Mouse (Mus musculus): Measurements from ENCODE around the gene Lsp1.

Lsp1 gene

DNA sequence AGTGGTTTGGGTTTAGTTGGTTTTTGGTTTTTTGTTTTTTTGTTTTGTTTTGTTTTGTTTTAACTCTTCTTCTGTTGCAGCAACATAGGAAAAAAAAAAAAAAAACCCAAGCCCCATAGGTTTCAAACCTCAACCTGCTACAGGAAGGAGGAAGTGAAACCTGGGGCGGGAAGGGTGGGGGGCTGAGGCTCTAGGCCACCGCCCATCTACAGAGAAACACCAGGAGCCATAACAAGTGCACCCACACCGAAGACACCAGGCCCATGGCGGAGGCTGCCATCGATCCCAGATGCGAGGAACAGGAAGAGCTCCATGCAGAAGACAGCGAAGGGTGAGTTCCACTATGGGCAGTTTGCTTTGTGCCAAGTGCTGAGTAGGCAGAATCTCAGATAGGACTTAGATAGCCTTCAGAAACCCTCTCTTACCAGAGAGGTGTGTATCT is at the start of gene Lsp1:
Lsp1 (plus strand) TSS at position 174 of the 442 bp plus-strand sequence.
- DNase-seq (ENCODE audit: low read depth), result peak; percentile 79

DNA sequence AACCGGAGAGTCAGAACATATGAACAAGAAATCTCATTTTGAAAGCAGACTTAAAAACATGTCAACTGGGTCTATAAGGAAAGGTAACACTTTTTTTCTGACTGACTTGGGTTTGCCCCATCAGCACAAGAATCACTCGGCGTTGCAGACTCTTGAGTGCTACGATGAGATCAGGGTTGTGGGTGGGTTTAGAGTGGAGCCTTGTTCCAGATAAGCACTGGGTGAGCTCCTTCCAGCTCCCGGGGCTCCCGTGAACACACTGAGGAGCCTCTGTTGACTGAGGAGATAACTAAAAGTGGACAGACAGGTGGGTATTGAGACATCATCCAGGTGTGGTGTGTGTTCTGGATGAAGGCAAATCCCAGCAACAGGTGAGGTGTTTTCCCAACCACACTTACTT is 47.3 kb upstream of the Lsp1 start:
- no peak for DNase-seq (ENCODE audit: low read depth)

DNA sequence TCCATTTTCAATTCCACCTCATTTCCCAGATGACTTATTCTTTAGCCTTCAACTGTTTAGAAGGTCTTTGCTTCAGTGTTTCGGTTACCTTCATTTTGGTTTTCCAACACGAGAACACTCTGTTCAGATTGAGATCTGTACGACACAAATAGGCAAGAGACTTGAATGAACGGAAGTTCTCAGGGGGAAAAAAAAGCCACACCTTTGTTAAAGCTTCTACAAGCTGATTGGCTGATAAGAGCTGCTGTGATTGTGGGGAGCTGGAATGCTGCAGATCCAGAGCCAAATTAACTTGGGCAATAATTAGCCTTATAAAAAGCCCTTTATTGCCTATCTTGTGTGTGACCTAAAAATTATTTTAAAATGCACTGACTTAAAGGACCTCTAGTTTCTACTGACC is 45.3 kb upstream of the Lsp1 start:
- no peak for DNase-seq (ENCODE audit: low read depth)

DNA sequence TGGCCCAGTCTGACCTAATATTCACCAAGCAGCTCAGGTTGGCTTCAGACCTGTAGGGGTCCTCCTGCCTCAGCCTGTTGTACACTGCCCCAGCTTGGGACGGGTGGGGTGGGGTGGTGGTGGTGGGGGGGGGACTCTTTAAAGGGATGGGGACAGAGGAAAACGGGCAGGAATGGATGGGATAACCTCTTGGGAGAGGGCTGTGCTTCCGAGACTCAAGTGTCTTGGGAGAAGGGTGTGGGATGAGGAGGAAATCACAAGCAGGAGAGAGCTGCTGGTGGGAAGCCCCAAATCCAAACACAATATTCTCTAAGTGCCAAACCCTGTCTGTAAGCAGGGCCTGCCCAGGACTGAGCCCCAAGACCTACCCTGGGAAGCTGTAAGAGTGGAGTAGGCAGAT is 44.4 kb upstream of the Lsp1 start:
- DNase-seq (ENCODE audit: low read depth), result no peak

DNA sequence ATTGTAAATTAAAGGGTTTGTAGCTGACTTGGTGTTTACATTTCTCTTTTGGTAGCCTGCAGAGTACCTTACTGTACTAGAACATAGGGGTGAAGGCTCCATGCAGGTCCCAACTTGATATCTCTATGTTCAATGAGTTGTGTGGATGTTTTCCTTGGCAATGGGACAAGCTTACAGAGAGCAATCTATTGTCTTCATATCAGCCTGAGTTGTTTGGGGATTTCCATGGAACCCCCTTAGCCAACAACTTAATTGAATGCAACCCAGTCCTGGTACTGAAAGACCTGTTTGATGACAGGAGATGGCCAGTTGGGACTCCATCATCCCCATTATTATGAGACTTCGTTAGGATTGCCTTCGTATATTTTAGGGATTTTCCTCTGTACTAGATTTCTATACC is 42.6 kb upstream of the Lsp1 start:
- DNase-seq (ENCODE audit: low read depth), result no peak

DNA sequence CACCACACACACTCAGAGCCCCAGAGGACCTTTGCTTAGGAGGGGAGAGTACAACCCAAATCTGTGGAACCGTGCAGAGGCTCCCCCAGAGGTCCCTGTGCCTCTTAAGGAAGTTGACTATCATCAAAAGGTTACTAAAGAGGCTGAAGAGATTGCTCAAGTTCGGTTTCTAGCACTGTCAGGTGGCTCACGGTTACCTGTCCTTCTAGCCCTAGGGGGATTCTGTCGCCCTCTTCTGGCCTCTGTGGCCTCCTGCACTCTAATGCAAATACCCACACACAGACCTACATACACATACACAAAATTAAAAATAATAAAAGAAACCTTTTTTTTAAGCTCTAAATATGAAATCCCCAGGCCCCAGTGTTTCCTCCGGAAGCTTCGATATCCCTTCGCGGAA is 41.9 kb upstream of the Lsp1 start:
- DNase-seq (ENCODE audit: low read depth), result no peak

DNA sequence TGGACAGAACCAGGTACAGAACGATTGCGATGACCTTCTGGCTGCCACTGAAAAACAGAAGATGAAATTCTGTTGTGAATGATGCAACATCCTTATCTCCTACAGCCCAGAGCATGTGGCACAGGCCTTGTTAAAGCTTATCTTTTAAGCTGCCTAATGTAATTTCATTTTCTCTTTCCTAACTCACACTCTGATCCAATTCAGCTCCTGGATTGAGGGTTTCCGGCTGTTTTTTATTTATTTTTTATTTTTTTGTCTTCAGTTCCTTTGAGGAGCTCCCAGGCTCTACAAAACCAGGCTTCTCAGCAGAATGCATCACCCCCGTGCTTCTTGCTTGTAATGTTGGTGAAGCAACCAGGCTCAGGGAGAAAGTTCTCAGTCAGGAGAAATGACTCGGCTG is 40.7 kb upstream of the Lsp1 start:
- no peak for DNase-seq (ENCODE audit: low read depth)

DNA sequence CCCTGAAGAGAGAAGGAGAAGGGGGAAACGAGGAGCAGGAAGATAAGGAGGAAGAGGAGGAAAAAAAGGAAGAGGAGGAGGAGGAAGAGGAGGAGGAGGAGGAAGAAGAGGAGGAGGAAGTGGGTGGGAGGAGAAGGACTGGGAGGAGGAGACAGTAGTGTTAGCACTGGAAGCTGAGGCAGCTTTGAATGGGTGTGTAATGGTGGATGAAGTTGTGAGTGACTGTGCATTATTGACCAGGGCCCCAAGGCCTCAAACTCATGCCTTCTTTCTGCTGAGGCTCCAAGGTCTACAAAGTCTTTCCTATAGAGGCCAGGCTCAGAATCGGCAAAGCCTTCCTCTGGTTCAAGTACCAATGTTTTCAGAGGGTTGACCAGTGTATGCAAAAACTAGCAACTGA is 38.8 kb upstream of the Lsp1 start:
- DNase-seq (ENCODE audit: low read depth), result no peak

DNA sequence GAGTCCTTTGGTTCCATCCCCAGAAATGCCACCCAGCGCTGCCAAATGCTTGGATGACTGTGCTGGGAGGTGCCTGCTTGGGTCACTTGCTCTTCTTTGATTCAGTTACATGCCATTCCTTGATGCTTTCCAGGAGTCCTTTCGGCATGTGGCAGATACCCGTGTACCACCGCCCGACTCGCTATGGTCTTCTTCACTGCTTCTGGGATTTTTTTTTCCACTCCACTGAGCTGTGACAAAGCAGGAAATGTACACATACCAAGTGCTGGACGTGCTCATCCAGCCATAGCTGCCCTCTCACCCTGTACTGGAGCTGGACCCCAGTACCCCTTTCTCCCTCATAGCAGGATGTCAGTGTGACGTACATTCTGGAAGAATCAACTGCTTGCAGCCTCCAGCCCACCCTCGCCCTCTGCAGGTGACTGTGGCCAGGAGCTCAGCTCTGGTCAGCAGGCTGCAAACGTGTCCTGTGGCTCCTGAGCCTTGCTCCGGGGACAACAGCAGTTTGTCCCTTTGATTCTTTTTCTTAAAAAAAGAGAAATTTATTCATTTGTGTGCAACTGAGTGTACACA is 34.9 kb upstream of the Lsp1 start:
- no peak for DNase-seq (ENCODE audit: low read depth)

DNA sequence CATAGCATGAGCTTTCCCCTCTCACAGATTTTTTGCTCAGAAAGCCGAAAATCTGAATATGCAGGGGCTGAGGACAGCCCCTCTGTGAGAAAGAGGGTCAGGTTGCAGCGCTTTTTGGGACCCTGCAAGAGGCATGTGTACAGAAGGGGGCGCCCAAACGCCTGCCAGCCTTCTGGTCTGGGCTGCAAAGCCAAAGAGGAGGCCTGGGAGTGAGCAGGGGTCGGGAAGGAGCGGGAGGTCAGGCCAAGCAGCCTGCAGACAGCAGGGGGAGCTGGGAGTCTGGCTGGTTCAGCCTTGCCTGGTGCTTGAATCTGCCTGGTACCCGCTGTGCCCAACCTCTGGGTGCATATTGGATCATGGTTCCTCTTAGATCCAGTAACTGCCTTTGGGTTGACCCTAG is 32.4 kb upstream of the Lsp1 start:
- peak; percentile 27 for DNase-seq (ENCODE audit: low read depth)

DNA sequence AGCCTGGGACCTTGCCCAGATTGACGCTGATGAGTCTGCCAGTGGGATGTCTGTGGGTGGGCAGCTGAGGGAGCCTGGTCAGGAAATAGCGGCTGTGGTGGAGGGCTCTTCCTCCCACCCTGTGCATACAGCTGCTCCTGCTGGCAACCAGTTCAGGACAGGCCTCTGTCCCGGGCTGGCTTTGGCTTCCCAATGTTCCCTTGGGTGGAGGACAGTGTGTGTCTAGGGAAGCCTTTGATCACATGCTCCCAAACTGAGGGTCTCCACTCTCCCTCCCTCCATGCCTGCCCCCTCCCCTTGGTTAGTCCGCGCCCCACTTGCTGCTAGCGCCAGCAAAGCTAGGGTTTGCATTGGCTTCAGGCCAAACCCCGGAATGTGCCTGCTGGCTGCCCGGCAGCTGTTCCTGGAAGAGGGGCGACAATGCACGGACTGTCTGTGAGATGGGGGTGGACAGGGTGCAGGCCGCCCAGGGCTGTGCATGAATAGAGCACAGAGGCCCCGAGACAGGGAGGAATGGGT is 30.4 kb upstream of the Lsp1 start:
- no peak for DNase-seq (ENCODE audit: low read depth)

DNA sequence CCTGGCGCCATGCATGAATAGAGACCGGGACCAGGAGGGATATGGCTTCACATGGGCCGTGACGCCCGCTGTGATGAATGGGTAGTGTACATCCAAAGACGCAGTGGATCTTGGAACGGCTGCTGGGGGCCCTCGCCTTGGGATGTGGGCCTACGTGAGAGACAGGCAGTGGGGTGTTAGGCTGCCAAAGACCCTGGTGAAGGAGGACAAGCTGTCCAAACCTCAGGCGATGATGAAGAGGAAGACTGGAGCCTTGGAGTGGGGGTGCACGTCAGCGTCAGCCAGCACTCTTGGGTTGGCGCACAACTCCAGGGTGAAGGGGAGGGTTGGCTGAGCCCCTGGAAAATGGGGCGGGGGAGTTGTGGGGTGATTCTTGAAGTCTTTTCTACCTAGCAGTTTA is 29.5 kb upstream of the Lsp1 start:
- no peak for DNase-seq (ENCODE audit: low read depth)

DNA sequence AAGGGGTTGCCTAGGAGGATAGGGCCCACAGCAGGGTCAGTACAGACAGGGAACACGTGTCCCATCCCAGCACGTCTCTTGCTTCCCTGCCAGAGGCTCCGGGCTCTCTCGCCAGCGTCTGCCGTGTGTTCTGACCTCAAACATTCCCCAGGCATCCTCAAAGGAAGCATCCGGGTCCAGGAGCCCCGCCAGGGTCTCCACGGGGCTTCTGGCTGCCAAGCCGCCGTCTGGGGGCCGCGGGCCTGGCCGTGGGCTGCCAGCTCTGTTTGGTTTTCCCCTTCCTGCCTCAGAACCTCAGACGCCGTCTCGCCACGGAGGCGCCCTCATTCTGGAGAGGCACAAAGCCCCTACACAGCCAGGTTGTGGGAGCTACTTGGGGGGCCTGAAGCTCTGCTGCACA is 27.0 kb upstream of the Lsp1 start:
- DNase-seq (ENCODE audit: low read depth), result no peak

DNA sequence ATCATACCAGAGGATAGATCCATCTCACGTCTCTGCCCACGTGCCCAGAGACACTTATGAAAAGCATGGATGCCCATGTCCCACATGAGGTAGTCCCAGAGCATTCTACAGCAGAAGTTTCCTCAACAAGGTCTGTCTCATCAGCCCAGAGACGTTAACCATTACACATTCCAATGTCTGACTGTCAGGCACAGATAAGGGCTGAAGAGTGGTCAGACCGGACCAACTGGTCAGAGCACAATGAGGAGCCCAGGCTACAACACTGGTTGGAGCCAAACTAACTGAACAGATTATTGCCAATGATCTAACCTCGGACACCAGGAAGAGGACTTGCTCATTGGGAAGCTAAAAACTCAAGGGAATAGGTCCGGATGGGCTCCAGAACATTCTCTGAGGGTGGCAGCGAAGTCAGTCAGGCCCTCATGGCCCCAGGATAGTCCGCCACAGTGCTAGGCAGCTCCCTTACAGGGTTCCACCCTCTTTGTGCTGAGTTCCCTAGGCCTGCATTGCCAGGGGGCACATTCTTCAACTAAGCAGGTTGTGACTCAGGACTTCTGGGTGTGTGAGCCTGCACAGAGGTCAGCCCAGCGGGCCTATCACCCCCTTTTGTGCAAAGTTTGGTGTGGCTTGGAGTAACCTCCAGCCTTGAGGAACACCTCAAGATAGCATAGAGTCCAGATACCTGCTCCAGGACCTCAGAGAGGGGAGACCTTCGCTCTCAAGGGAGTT is 26.3 kb upstream of the Lsp1 start, which contains the start of gene Syt8:
Syt8 (plus strand) TSS at position 714 of the 729 bp plus-strand sequence.
- DNase-seq (ENCODE audit: low read depth), result no peak

DNA sequence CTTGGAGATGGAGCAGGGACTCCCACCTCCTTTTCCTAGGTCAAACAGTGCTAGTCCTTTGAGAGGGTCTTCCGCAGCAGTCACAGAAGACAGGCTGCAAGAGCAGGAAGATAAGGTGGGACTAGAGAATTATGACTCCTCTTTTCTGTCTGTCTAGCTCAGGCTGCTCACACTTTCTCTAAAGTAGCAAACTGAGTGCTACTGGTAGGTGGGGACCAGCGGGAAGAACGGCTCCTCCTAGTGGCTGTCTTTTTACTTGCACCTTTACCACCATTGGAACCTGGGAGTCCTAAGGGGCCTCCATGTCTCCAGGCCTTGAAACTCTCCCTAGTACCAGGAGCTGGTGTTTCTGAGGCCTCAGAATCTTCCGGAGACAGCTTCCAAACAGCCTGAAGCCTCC is 25.1 kb upstream of the Lsp1 start:
- peak; percentile 83 for DNase-seq (ENCODE audit: low read depth)

DNA sequence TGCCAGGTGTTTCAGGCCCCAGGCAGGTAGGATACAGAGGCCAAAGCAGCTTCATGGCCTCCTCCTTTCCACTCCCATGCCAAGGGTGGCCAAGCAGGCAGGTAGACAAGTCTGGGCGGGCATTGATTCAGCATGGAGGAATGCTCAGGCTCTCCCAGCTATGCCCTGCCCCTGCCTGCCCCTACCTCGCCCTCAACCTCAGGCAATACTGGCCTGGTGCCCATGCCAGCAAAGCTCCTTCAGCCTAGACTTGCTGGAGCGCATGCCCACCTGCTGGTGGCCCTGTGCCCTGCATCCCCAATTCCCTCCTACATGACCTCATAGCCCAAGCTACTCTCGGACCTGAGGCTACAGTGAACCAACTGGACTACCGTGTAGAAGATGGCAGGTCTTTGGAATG is 23.3 kb upstream of the Lsp1 start:
- DNase-seq (ENCODE audit: low read depth), result no peak

DNA sequence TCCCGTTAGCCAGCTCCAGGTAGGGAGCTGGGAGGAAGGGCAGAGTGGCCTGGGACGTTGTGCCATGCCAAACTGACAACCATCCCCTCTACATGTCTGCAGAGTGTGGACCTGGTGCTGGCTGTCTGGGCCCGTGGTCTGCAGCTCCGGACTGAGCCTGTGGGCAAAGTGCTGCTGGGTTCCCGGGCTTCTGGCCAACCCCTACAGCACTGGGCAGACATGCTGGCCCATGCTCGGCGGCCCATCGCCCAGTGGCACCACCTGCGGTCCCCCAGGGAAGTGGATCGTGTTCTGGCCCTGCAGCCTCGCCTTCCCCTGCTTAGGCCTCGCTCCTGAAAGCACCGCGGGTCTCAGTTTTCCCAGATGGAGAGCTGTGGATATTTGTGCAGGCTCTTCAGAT is 20.6 kb upstream of the Lsp1 start:
- DNase-seq (ENCODE audit: low read depth), result no peak

DNA sequence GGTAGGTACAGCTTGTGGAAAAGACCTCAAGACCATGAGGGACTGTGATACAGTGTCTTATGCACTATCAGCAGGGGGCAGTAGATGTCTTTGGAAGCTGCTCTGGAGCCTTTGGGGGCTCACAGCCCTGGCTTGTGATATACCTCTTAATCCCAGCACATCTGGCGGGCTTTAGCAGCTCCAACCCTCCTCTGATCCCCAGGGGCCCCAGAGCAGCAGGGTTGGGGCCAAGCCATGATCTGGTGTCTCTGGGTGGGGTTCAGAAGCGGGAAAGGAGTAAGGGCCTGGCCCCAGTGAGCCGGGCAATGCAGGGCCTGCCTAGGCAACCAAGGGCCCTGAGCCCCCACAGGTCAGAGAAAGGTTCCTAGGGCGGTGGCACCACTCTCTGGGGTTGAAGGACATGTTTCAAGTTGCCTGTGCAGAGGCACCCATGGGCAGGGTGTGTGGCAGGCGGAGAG is 19.9 kb upstream of the Lsp1 start:
- DNase-seq (ENCODE audit: low read depth), result peak; percentile 49

DNA sequence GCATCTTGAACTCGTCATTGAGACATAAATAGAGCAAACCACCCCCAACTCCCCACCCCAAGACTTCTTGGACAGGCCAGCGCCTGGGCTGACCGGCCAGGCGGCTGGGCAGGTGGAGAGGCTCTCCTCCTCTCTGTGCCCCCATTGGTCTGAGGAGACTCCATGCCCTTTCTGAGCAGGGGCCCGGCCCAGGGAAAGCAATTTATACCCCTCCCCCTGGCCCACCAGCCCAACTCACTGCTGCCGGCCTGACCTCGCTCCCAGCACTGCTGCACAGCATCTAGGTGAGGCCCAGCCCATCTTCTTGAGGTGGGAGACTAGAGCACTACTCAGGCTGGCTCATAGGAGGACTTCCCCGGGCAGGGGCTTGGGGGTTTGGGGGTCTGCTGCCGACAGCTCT is 19.0 kb upstream of the Lsp1 start, which contains the start of gene Tnni2:
Tnni2 (plus strand) TSS at position 224 of the 400 bp plus-strand sequence.
- DNase-seq (ENCODE audit: low read depth), result no peak

DNA sequence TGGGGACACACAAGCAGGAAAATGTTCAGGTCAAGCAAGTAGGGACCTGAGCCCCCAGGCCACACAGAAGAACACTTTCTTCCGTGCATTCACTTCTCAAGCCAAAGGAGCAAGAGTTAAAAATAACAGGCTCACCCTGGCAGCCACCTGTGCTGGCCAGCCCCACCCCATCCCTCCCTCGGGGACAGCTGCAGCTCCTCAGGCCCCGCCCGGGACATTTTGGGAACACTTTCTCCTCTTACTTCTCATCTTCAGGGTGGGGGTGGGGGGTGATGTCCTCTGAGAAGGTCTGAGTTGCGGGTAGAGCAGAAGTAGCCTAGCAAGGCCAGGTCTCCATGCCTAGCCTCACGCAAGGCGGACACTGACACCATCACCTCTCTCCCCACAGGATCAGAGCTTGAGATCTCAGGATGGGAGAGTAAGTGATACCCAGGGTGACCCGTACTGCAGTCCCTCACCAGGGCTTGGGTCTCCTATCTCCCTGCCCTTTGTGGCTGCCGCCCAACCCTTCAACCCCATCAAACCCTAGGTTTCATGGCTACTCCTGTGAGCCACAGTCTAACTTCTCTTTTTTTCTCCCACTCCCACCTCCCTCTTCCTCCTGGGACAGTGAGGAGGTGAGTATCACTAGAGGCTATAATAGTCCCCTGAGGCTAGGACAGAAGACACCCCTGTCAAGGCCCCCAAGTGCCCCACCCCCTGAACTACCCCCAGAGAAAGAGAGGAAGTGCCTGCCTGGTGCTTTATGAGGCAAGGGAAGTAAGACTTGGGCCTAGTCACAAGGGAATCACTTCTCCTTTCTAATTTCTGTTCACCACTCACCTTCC is 18.3 kb upstream of the Lsp1 start:
- no peak for DNase-seq (ENCODE audit: low read depth)

DNA sequence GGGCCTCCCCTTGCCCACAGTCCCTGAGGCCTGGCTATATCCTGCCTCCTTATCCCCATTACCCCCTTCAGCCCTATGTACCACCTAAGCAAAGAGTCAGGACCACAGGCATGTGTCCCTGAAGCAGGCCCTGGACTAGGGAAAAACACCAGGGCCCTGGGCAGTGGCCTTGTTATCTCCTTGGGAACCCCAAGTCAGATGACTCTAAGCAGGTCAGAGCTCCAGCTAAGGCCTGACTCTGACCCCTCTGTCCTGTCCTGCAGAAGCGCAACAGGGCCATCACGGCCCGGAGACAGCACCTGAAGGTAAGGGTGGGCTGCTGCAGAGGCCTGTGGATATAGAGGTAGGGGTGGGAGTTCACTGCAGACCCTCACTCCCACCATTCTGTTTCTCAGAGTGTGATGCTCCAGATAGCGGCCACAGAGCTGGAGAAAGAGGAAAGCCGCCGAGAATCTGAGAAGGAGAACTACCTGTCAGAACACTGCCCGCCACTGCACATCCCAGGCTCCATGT is 17.6 kb upstream of the Lsp1 start:
- DNase-seq (ENCODE audit: low read depth), result no peak

DNA sequence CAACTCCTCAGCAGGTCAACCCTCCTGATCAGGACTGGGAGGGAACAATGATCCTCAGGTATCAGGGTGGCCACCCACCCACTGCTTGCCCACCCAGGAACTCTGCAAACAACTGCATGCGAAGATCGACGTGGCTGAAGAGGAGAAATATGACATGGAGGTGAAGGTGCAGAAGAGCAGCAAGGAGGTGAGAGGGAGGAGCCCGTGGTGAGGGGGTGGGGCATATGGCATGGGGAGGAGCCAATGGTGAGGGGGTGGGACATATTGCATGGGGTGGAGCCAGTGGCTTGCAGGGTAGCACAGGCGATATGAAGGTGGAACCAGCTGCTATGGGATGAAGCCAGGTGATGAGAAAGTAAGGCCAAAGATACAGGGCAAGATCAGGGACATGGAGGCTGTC is 17.1 kb upstream of the Lsp1 start:
- no peak for DNase-seq (ENCODE audit: low read depth)

DNA sequence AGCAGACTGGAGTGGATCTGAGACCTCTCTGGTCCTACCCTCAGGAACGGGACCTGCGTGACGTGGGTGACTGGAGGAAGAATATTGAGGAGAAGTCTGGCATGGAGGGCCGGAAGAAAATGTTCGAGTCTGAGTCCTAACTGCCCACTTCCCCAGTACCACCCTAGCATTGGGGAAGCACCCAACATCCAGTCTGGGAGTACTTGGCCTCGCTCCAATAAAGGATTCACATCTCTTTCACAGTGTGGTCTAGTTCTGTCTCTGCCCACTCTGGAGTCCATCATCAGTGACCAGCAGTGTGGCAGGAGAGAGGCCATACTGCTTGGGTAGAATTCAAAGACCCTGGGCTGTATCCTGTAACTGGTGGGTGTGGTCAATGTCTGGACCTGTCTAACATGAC is 16.4 kb upstream of the Lsp1 start:
- DNase-seq (ENCODE audit: low read depth), result no peak

Data from induced T-regulatory cell, adult 2 months (primary cell).